Mouse (Mus musculus) CH12.LX (cell line): ENCODE measurements around the gene Map2k6. TPM values are rescaled to one million over a fixed set of nuclear protein-coding genes. Genes with fewer than 3 reads are reported as not detected.
A peak's percentile ranks its signal among the peaks of the same experiment; 100 is the strongest.

Source experiments
- DNase-seq: peaks from one replicate; pipeline ENCODE4 v3.0.0-alpha.2; 2013; ENCODE audit errors: extremely low read depth
- H3K27ac ChIP-seq: 2 replicates; pipeline ENCODE4 v1.5.1; 2012; ENCODE audit warnings: low read depth, mild to moderate bottlenecking, control low read depth, moderate library complexity; ENCODE audit not compliant: insufficient read depth
- H3K27me3 ChIP-seq: replicated peaks from 2 replicates; pipeline ENCODE3; 2012; ENCODE audit warnings: inconsistent platforms
- H3K36me3 ChIP-seq, 2 experiments: replicated peaks in 1 of 2; 2 replicates each; pipeline versions ENCODE3 to v1.6.1; 2012; ENCODE audit warnings: inconsistent platforms in 1 of 2, low read length in 1 of 2, mild to moderate bottlenecking in 1 of 2, mixed read lengths in 1 of 2, moderate library complexity in 1 of 2; ENCODE audit not compliant: control insufficient read depth in 1 of 2, insufficient read depth in 1 of 2
- H3K4me1 ChIP-seq, 2 experiments: 2 replicates each; pipeline ENCODE4 v1.6.1; 2012; ENCODE audit warnings: inconsistent platforms in 1 of 2, moderate library complexity in 1 of 2; ENCODE audit not compliant: insufficient read depth in 2 of 2, control insufficient read depth in 1 of 2
- H3K4me2 ChIP-seq: 2 replicates; pipeline ENCODE4 v1.6.1; 2012; ENCODE audit warnings: low read depth, mild to moderate bottlenecking, control low read depth; ENCODE audit not compliant: poor library complexity, insufficient read depth, severe bottlenecking
- H3K4me3 ChIP-seq, 3 experiments: fragments of 150-350 bp in 1 of 3; sonication (generic) in 1 of 3; replicated peaks in 1 of 3; 2 replicates each; pipeline versions ENCODE3 to v1.5.1; 2011 to 2012; ENCODE audit warnings: low read depth in 2 of 3, low read length in 2 of 3, mild to moderate bottlenecking in 2 of 3, moderate library complexity in 2 of 3, control low read depth in 1 of 3, improper control_type of control experiment in 1 of 3, inconsistent platforms in 1 of 3, mixed read lengths in 1 of 3; ENCODE audit not compliant: poor library complexity in 1 of 3
- H3K79me2 ChIP-seq: replicated peaks from 2 replicates; pipeline ENCODE4 v1.6.1; 2012; ENCODE audit warnings: mild to moderate bottlenecking, moderate library complexity; ENCODE audit not compliant: control insufficient read depth, poor library complexity, insufficient read depth, severe bottlenecking; ENCODE audit errors: extremely low read depth
- H3K9ac ChIP-seq: 2 replicates; pipeline ENCODE4 v1.6.1; 2012; ENCODE audit warnings: low read depth, mild to moderate bottlenecking, control low read depth, moderate library complexity; ENCODE audit not compliant: insufficient read depth
- H3K9me3 ChIP-seq: replicated peaks from 2 replicates; pipeline ENCODE3; 2012; ENCODE audit warnings: low read length, inconsistent platforms, mixed read lengths
- BHLHE40 ChIP-seq: IDR thresholded peaks from 2 replicates; pipeline ENCODE4 v1.6.1; 2011; ENCODE audit warnings: mild to moderate bottlenecking, low read depth, low read length, improper control_type of control experiment
- CHD1 ChIP-seq: IDR thresholded peaks from 2 replicates; pipeline ENCODE4 v1.6.1; 2012; ENCODE audit warnings: low read depth, low read length, improper control_type of control experiment, inconsistent platforms
- ELF1 ChIP-seq: IDR thresholded peaks from 2 replicates; pipeline ENCODE4 v1.6.1; 2014; ENCODE audit warnings: low read depth, mild to moderate bottlenecking, inconsistent platforms, low read length, improper control_type of control experiment
- EP300 ChIP-seq: IDR thresholded peaks from 2 replicates; pipeline ENCODE4 v1.6.1; 2011; ENCODE audit warnings: low read length, improper control_type of control experiment
- HCFC1 ChIP-seq: IDR thresholded peaks from 2 replicates; pipeline ENCODE4 v1.6.1; 2012; ENCODE audit warnings: low read depth, mild to moderate bottlenecking, inconsistent platforms, low read length, improper control_type of control experiment
- IRF4 ChIP-seq: IDR thresholded peaks from 2 replicates; pipeline ENCODE4 v1.6.1; 2014; ENCODE audit warnings: low read depth, mild to moderate bottlenecking, inconsistent platforms, low read length, improper control_type of control experiment
- KAT2A ChIP-seq: IDR thresholded peaks from 2 replicates; pipeline ENCODE4 v1.6.1; 2012; ENCODE audit warnings: low read length, improper control_type of control experiment, inconsistent platforms; ENCODE audit not compliant: insufficient replicate concordance
- MAZ ChIP-seq: IDR thresholded peaks from 2 replicates; pipeline ENCODE4 v1.6.1; 2012; ENCODE audit warnings: low read depth, mild to moderate bottlenecking, inconsistent platforms, low read length, improper control_type of control experiment, moderate library complexity
- MXI1 ChIP-seq: IDR thresholded peaks from 2 replicates; pipeline ENCODE4 v1.6.1; 2011; ENCODE audit warnings: mild to moderate bottlenecking, low read depth, low read length, improper control_type of control experiment
- NELFE ChIP-seq: IDR thresholded peaks from 2 replicates; pipeline ENCODE4 v1.6.1; 2011; ENCODE audit warnings: low read depth, low read length, improper control_type of control experiment
- NRF1 ChIP-seq: IDR thresholded peaks from 2 replicates; pipeline ENCODE4 v1.6.1; 2014; ENCODE audit warnings: low read depth, mild to moderate bottlenecking, inconsistent platforms, low read length, improper control_type of control experiment, moderate library complexity
- POLR2A ChIP-seq: IDR thresholded peaks from 2 replicates; pipeline ENCODE4 v1.6.1; 2011; ENCODE audit warnings: low read depth, mild to moderate bottlenecking, improper control_type of control experiment, low read length
- POLR2AphosphoS2 ChIP-seq: IDR thresholded peaks from 2 replicates; pipeline ENCODE4 v1.6.1; 2011; ENCODE audit warnings: low read depth, low read length, improper control_type of control experiment
- RAD21 ChIP-seq: IDR thresholded peaks from 2 replicates; pipeline ENCODE4 v1.6.1; 2011; ENCODE audit warnings: low read depth, mild to moderate bottlenecking, low read length, improper control_type of control experiment, moderate library complexity
- RCOR1 ChIP-seq: conservative IDR thresholded peaks from 2 replicates; pipeline ENCODE4 v1.6.1; 2012; ENCODE audit warnings: low read depth, mild to moderate bottlenecking, inconsistent platforms, low read length, improper control_type of control experiment
- SIN3A ChIP-seq: IDR thresholded peaks from 2 replicates; pipeline ENCODE4 v1.6.1; 2012; ENCODE audit warnings: low read length, improper control_type of control experiment, inconsistent platforms
- SMC3 ChIP-seq: IDR thresholded peaks from 2 replicates; pipeline ENCODE4 v1.6.1; 2011; ENCODE audit warnings: low read depth, low read length, improper control_type of control experiment
- TCF12 ChIP-seq: IDR thresholded peaks from 2 replicates; pipeline ENCODE4 v1.6.1; 2014; ENCODE audit warnings: low read depth, mild to moderate bottlenecking, inconsistent platforms, low read length, improper control_type of control experiment
- USF2 ChIP-seq: conservative IDR thresholded peaks from 2 replicates; pipeline ENCODE4 v1.6.1; 2011; ENCODE audit warnings: low read depth, low read length, improper control_type of control experiment
- ZC3H11A ChIP-seq: IDR thresholded peaks from 2 replicates; pipeline ENCODE4 v1.6.1; 2012; ENCODE audit warnings: low read depth, mild to moderate bottlenecking, inconsistent platforms, low read length, improper control_type of control experiment
- dilution Hi-C: fragments of 300-500 bp; cut with MboI; formaldehyde crosslinking; loops from 2 replicates; pipeline ENCODE4 v1.14.3; 2020; ENCODE audit warnings: low sequenced_read_pairs; ENCODE audit not compliant: extremely low pct_unique_long_range_greater_than_20kb, extremely low pct_ligation_motif_present
- in situ Hi-C: fragments of 300-500 bp; cut with MboI; formaldehyde crosslinking; loops from 3 replicates; pipeline ENCODE4 v1.14.3; 2019; ENCODE audit warnings: low sequenced_read_pairs, low pct_ligation_motif_present, low pct_unique_long_range_greater_than_20kb, mixed read lengths
- polyA plus RNA-seq: library from polyadenylated mRNA; unstranded; fragments of >175 nt; gene quantifications from 2 replicates; pipeline ENCODE4 v1.2.1, GENCODE M21; 2012; ENCODE audit warnings: low read depth; ENCODE audit not compliant: insufficient read length
- total RNA-seq, 2 experiments: library from RNA; depleted of rRNA; stranded (reverse); fragments of 300-350 nt in 1 of 2; fragments of >200 nt in 1 of 2; gene quantifications; 2 replicates each; pipeline ENCODE4 v1.2.3; 2012 to 2014

Map2k6 gene
- total and polyA plus RNA-seq, 3 experiments = 16.8 to 21.9 (median 18.0) TPM

GRCm38 (mm10) chr11:110482176-110482575, 83.3 kb downstream of the Map2k6 start:
- Histone ChIP-seq H3K4me1 (peaks cover 17 to 57% of the 10 kb centered on the region in 2 experiments), H3K4me2 (no peak overlapping the region), H3K9me3 (peaks cover 4% of the 10 kb centered on the region), H3K36me3 (peaks cover 4 to 37% of the 10 kb centered on the region in 2 experiments), H3K27ac (0 out of 2 replicates have a peak overlapping the region, but pooled peaks have one; percentile 8), H3K4me3 (no peak overlapping the region), H3K79me2 (peaks cover 3% of the 10 kb centered on the region; the same call in 1 of the 2 replicates), H3K27me3 (no peaks in the 10 kb centered on the region), H3K9ac (no peak overlapping the region)
- dilution Hi-C loops (no loop called here), in situ Hi-C loops (loop anchor here (5.0 to 25.0 kb wide), 3 partner anchors 40 to 595 kb away; no protein-coding TSS in a partner anchor)
- DNase-seq = no peak
- TF ChIP-seq ELF1 (no peak), CHD1 (no peak), EP300 (no peak), MXI1 (no peak), RAD21 (no peak), ZC3H11A (no peak), POLR2AphosphoS2 (no peak), POLR2A (no peak), RCOR1 (no peak), TCF12 (no peak), HCFC1 (no peak), BHLHE40 (no peak), SMC3 (no peak), USF2 (no peak), MAZ (no peak), NRF1 (no peak), NELFE (no peak), SIN3A (no peak), IRF4 (no peak)

- Histone ChIP-seq H3K9ac (no peak overlapping the region), H3K4me2 (no peak overlapping the region), H3K79me2 (peaks cover 3% of the 10 kb centered on the region; the same call in 1 of the 2 replicates), H3K27ac (0 out of 2 replicates have a peak overlapping the region, but pooled peaks have one; percentile 9), H3K4me3 (no peak overlapping the region), H3K27me3 (no peaks in the 10 kb centered on the region), H3K36me3 (peaks cover 4 to 40% of the 10 kb centered on the region in 2 experiments), H3K4me1 (peaks cover 15 to 52% of the 10 kb centered on the region in 2 experiments), H3K9me3 (peaks cover 6% of the 10 kb centered on the region)
- in situ Hi-C loops (loop anchor here (5.0 to 25.0 kb wide), 3 partner anchors 40 to 595 kb away; no protein-coding TSS in a partner anchor), dilution Hi-C loops (no loop called here)
- no peak for TF ChIP-seq BHLHE40
- TF ChIP-seq KAT2A = no peak
- no peak for TF ChIP-seq NRF1
- DNase-seq = no peak
Observed at GRCm38 (mm10) chr11:110482649-110483048, 83.7 kb downstream of the Map2k6 start.
